Mouse (Mus musculus) liver, postnatal 0 days (tissue): Measurements from ENCODE around the gene Ccl5. TPM values are rescaled to one million over a fixed set of nuclear protein-coding genes. Genes with fewer than 3 reads are reported as not detected.

ENCODE experiments used
- ATAC-seq: fragments of 200-750 bp; cut with Nextera tagmentation; 2 replicates; pipeline ENCODE4 v1.8.0; 2017; ENCODE audit warnings: mild to moderate bottlenecking, moderate library complexity
- DNase-seq: peaks from one replicate; pipeline ENCODE4 v3.0.0-alpha.2; 2016
- H3K27ac ChIP-seq: fragments of 300-500 bp; sonication (generic); 2 replicates; pipeline ENCODE4 v1.5.1; 2014; ENCODE audit warnings: antibody characterized with exemption, moderate library complexity, mild to moderate bottlenecking, low read depth
- H3K27me3 ChIP-seq: fragments of 300-500 bp; sonication (generic); 2 replicates; pipeline ENCODE4 v1.6.1; 2014; ENCODE audit warnings: low read length, control low read depth, mixed read lengths; ENCODE audit not compliant: insufficient read depth
- H3K36me3 ChIP-seq: fragments of 300-500 bp; sonication (generic); replicated peaks from 2 replicates; pipeline ENCODE4 v1.6.1; 2014; ENCODE audit warnings: mild to moderate bottlenecking, control low read depth, low read length, moderate library complexity, mixed read lengths; ENCODE audit not compliant: insufficient read depth
- H3K4me1 ChIP-seq: fragments of 300-500 bp; sonication (generic); 2 replicates; pipeline ENCODE4 v1.6.1; 2014; ENCODE audit warnings: antibody characterized with exemption, mild to moderate bottlenecking, control low read depth; ENCODE audit not compliant: insufficient read depth
- H3K4me2 ChIP-seq: fragments of 300-500 bp; sonication (generic); 2 replicates; pipeline ENCODE4 v1.6.1; 2014; ENCODE audit warnings: low read depth, mild to moderate bottlenecking, low read length, moderate library complexity, mixed read lengths
- H3K4me3 ChIP-seq: fragments of 300-500 bp; sonication (generic); 2 replicates; pipeline ENCODE4 v1.5.1; 2014; ENCODE audit warnings: low read depth, low read length
- H3K9ac ChIP-seq: fragments of 300-500 bp; sonication (generic); replicated peaks from 2 replicates; pipeline ENCODE4 v1.6.1; 2014; ENCODE audit warnings: mild to moderate bottlenecking, moderate library complexity
- H3K9me3 ChIP-seq: fragments of 300-500 bp; sonication (generic); 2 replicates; pipeline ENCODE4 v1.6.1; 2016; ENCODE audit warnings: mild to moderate bottlenecking, control low read depth, low read length, mixed read lengths
- CTCF ChIP-seq: sonication (generic); IDR thresholded peaks from 2 replicates; pipeline ENCODE4 v1.5.1; 2016; ENCODE audit warnings: antibody characterized with exemption, low read depth
- EP300 ChIP-seq: IDR thresholded peaks from 2 replicates; pipeline ENCODE4 v1.6.1; 2016; ENCODE audit warnings: antibody characterized with exemption, low read depth, mild to moderate bottlenecking
- WGBS: fragments of 180-500 bp; shearing (Covaris S2); extraction: QIAGEN DNeasy Blood & Tissue Kit; methylation state at CpG from one replicate; pipeline ENCODE4 v1.1.7; 2014; ENCODE audit not compliant: insufficient replicate concordance; 5-methylcytosine and 5-hydroxymethylcytosine counted together
- polyA plus RNA-seq: library from polyadenylated mRNA; unstranded; fragments of >200 nt; fragmentation: Nextera tagmentation; extraction: Ambion mirVana; gene quantifications from 2 replicates; pipeline ENCODE4 v1.2.1, GENCODE M21; 2015

Gene Ccl5
- polyA plus RNA-seq, 1 experiment from 2014 or later: 12.7 TPM

GRCm38 (mm10) chr11:83550186-83550632 is 19.9 kb upstream of the Ccl5 start:
- H3K36me3 ChIP-seq: no peaks in the 10 kb centered on the region
- DNase-seq (no peak), ATAC-seq (no peak)
- no peak overlapping the region; the same call in 1 of the 2 replicates for H3K4me2 ChIP-seq
- peak overlapping the region; percentile 35 for H3K27ac ChIP-seq
- H3K27me3 ChIP-seq: no peaks in the 10 kb centered on the region
- WGBS: 37% methylated on average over 5 of the region's 5 CpGs
- H3K9me3 ChIP-seq: no peaks in the 10 kb centered on the region
- H3K4me3 ChIP-seq: no peak overlapping the region
- no peak for TF ChIP-seq CTCF
- H3K9ac ChIP-seq: no peak overlapping the region
- H3K4me1 ChIP-seq: peaks cover 3% of the 10 kb centered on the region; the same call in 1 of the 2 replicates

- no peaks in the 10 kb centered on the region for H3K36me3 ChIP-seq
- H3K4me1 ChIP-seq: no peaks in the 10 kb centered on the region
- peak; percentile 51; the same call in 1 of the 2 replicates for ATAC-seq
- DNase-seq: no peak
- H3K4me2 ChIP-seq: no peak overlapping the region
- no peak overlapping the region for H3K27ac ChIP-seq
- TF ChIP-seq EP300: no peak
- TF ChIP-seq CTCF: no peak
- 36% methylated on average over 3 of the region's 3 CpGs for WGBS
- no peaks in the 10 kb centered on the region for H3K9me3 ChIP-seq
- H3K27me3 ChIP-seq: no peaks in the 10 kb centered on the region
- H3K4me3 ChIP-seq: no peak overlapping the region
- no peak overlapping the region for H3K9ac ChIP-seq
These were observed 13.9 kb upstream of the Ccl5 start for GRCm38 (mm10) chr11:83544214-83544613.

GRCm38 (mm10) chr11:83541415-83541814 is 11.1 kb upstream of the Ccl5 start:
- DNase-seq (no peak), ATAC-seq (no peak)
- Histone ChIP-seq H3K4me3 (no peak overlapping the region), H3K9ac (no peak overlapping the region), H3K9me3 (no peaks in the 10 kb centered on the region), H3K4me2 (no peak overlapping the region), H3K4me1 (no peaks in the 10 kb centered on the region), H3K27ac (0 out of 2 replicates have a peak overlapping the region, but pooled peaks have one; percentile 18), H3K27me3 (no peaks in the 10 kb centered on the region), H3K36me3 (no peaks in the 10 kb centered on the region)
- 69% methylated on average over 3 of the region's 3 CpGs for WGBS
- TF ChIP-seq CTCF (no peak), EP300 (no peak)

GRCm38 (mm10) chr11:83540931-83541330 is 10.6 kb upstream of the Ccl5 start:
- ATAC-seq: no peak
- Histone ChIP-seq H3K27me3 (no peaks in the 10 kb centered on the region), H3K4me1 (no peaks in the 10 kb centered on the region), H3K4me3 (no peak overlapping the region), H3K4me2 (no peak overlapping the region), H3K36me3 (no peaks in the 10 kb centered on the region), H3K27ac (0 out of 2 replicates have a peak overlapping the region, but pooled peaks have one; percentile 18), H3K9me3 (no peaks in the 10 kb centered on the region), H3K9ac (no peak overlapping the region)
- no peak for TF ChIP-seq EP300
- TF ChIP-seq CTCF: no peak
- WGBS: 81% methylated on average over 2 of the region's 2 CpGs
- no peak for DNase-seq

- no peaks in the 10 kb centered on the region for H3K36me3 ChIP-seq
- H3K9me3 ChIP-seq: no peaks in the 10 kb centered on the region
- no peaks in the 10 kb centered on the region for H3K27me3 ChIP-seq
- no peak overlapping the region for H3K4me2 ChIP-seq
- no peak overlapping the region for H3K9ac ChIP-seq
- no peak overlapping the region for H3K27ac ChIP-seq
- peaks cover 6% of the 10 kb centered on the region for H3K4me1 ChIP-seq
- no peak for DNase-seq
- H3K4me3 ChIP-seq: no peak overlapping the region
- ATAC-seq: no peak
- TF ChIP-seq EP300 (no peak), CTCF (no peak)
- WGBS: 44% methylated on average over 3 of the region's 3 CpGs
These were observed 8.5 kb upstream of the Ccl5 start for GRCm38 (mm10) chr11:83538705-83539314.

- H3K4me2 ChIP-seq: no peak overlapping the region
- H3K4me1 ChIP-seq: peaks cover 6% of the 10 kb centered on the region
- no peaks in the 10 kb centered on the region for H3K9me3 ChIP-seq
- H3K27ac ChIP-seq: no peak overlapping the region
- ATAC-seq: no peak
- WGBS: 65% methylated on average over 3 of the region's 3 CpGs
- no peak overlapping the region for H3K4me3 ChIP-seq
- H3K9ac ChIP-seq: no peak overlapping the region
- no peaks in the 10 kb centered on the region for H3K27me3 ChIP-seq
- TF ChIP-seq EP300 (no peak), CTCF (no peak)
- H3K36me3 ChIP-seq: no peaks in the 10 kb centered on the region
- DNase-seq: no peak
These were observed 6.5 kb upstream of the Ccl5 start for GRCm38 (mm10) chr11:83536831-83537230.
